Mouse (Mus musculus): Measurements from ENCODE around the gene Trappc5. TPM values are rescaled to one million over a fixed set of nuclear protein-coding genes. Genes with fewer than 3 reads are reported as not detected.

Trappc5 gene
- total RNA-seq, 2 experiments from 2014 or later, result 26.5 to 32.9 TPM

Other genes with a start within 250 kb of the Trappc5 start
- gene Pex11g, start 208.6 kb upstream of the Trappc5 start, total RNA-seq (2021), result 1 to 10 TPM in 1 of 2 experiments, under 1 TPM in 1; 0.59 to 1.2 TPM
- under 1 TPM; 0.23 to 0.30 TPM for gene Tex45, start 205.4 kb upstream of the Trappc5 start, total RNA-seq (2021)
- gene Zfp358, start 183.2 kb upstream of the Trappc5 start, total RNA-seq (2021), result 10 to 100 TPM; 29.0 to 32.5 TPM
- 10 to 100 TPM; 72.7 to 85.3 TPM for gene Mcoln1, start 175.8 kb upstream of the Trappc5 start, total RNA-seq (2021)
- 10 to 100 TPM; 59.1 to 77.1 TPM for gene Pnpla6, start 160.9 kb upstream of the Trappc5 start, total RNA-seq (2021)
- gene C330021F23Rik, start 108.3 kb upstream of the Trappc5 start, total RNA-seq (2021), result not detected
- 10 to 100 TPM; 35.5 to 38.1 TPM for gene Camsap3, start 89.0 kb upstream of the Trappc5 start, total RNA-seq (2021)
- gene Xab2, start 55.0 kb upstream of the Trappc5 start, total RNA-seq (2021), result 10 to 100 TPM; 37.8 to 41.5 TPM
- 10 to 100 TPM; 82.1 to 87.9 TPM for gene Pet100, start 54.8 kb upstream of the Trappc5 start, total RNA-seq (2021)
- under 1 TPM in 1 of 2 experiments, not detected in 1; 0.66 TPM for gene Pcp2, start 50.8 kb upstream of the Trappc5 start, total RNA-seq (2021)
- gene Stxbp2, start 45.3 kb upstream of the Trappc5 start, total RNA-seq (2021), result 10 to 100 TPM; 31.2 to 42.2 TPM
- gene Retn, start 20.5 kb upstream of the Trappc5 start, total RNA-seq (2021), result under 1 TPM; 0.32 to 0.54 TPM
- gene Mcemp1, start 10.5 kb upstream of the Trappc5 start, total RNA-seq (2021), result not detected
- gene Fcor, start 3.9 kb upstream of the Trappc5 start, total RNA-seq (2021), result 10 to 100 TPM; 22.4 to 23.5 TPM
- gene Fcer2a, start 17.9 kb downstream of the Trappc5 start, total RNA-seq (2021), result not detected
- gene Clec4g, start 44.4 kb downstream of the Trappc5 start, total RNA-seq (2021), result not detected
- gene Cd209a, start 72.7 kb downstream of the Trappc5 start, total RNA-seq (2021), result not detected
- not detected for gene Cd209e, start 178.0 kb downstream of the Trappc5 start, total RNA-seq (2021)
- gene Cd209d, start 202.3 kb downstream of the Trappc5 start, total RNA-seq (2021), result not detected